8 mouse cellular contexts compared by ENCODE assay signal in the genomic region with DNA sequence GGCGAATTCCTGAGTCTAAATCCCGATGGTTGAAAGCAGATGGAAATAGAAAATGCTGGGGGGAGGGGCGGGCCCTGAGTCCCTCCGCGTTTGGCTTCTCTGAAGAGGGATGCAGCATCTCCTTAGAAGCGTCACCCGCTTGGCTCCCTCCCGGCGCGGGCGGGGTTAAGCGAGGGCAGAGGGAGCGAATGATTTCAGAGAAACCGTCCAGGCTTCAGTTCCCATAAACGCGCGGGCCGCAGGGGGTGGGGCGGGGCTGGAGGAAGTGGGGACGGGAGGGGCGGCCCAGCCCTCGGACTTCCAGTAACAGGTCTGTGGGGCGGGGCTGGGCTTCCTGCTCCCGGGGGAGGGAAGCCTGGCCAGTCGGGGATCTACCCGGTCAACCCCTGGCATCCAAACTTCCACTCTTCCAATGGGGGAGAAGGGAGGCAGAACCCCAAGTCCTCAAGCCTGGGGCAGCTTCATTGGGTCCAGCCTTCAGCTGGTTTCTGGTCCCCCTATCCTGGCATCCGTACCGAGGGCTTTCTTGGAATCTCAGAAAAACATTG. TPM values are rescaled to one million over a fixed set of nuclear protein-coding genes. Genes with fewer than 3 reads are reported as not detected.
A peak's percentile ranks its signal among the peaks of the same experiment; 100 is the strongest.
DNase-seq lines count a peak whose midpoint lies in the region; ATAC-seq and TF ChIP-seq lines count a peak whose summit lies in the region.

No protein-coding gene starts in this region.

- peak overlapping the region; percentile 57 for H3K9ac ChIP-seq in heart, embryonic 15.5 days
- peak overlapping the region; percentile 57 for H3K9ac ChIP-seq in neural tube, embryonic 13.5 days

- DNase-seq in 3T3-L1 (ENCODE audit: low read depth, low spot score): peak; percentile 85
- DNase-seq in WW6 (ENCODE audit: low read depth, low spot score): peak; percentile 75
- DNase-seq in kidney, postnatal 10 days: peak; percentile 95
- DNase-seq in lung, adult 18-20 months: peak; percentile 94 to 96
- DNase-seq in thymus, adult 2 months: peak; percentile 70

- peak; percentile 75 for TF ChIP-seq POLR2A in embryonic fibroblast, embryonic 13.5 days (IDR thresholded peaks at IDR 0.05; ENCODE audit: low read depth, low read length)
- no peak for TF ChIP-seq POLR2A in thymus, adult 2 months (IDR thresholded peaks at IDR 0.05; ENCODE audit: control insufficient read depth, extremely low read depth, insufficient read depth, low read length, poor library complexity)

- peak; percentile 77 for ATAC-seq in heart, embryonic 15.5 days (replicated peaks; ENCODE audit: insufficient number of reproducible peaks, insufficient read depth, low FRiP score, low read depth)
- peak; percentile 62 for ATAC-seq in neural tube, embryonic 13.5 days (ENCODE audit: low read depth)

- TF ChIP-seq CTCF in embryonic fibroblast, embryonic 13.5 days (IDR thresholded peaks at IDR 0.05; ENCODE audit: borderline replicate concordance, insufficient read depth, low read length): no peak
- TF ChIP-seq CTCF in thymus, adult 2 months (IDR thresholded peaks at IDR 0.05; ENCODE audit: borderline replicate concordance, control insufficient read depth, extremely low read depth, insufficient read depth, low read length, poor library complexity): no peak

- H3K4me1 ChIP-seq in embryonic fibroblast, embryonic 13.5 days (ENCODE audit: control insufficient read depth, insufficient read depth, low read length): peaks cover 7% of the 10 kb centered on the region
- peaks cover 20% of the 10 kb centered on the region for H3K4me1 ChIP-seq in heart, embryonic 15.5 days (replicated peaks)
- H3K4me1 ChIP-seq in neural tube, embryonic 13.5 days (replicated peaks): peaks cover 26% of the 10 kb centered on the region
- H3K4me1 ChIP-seq in thymus, adult 2 months (replicated peaks; ENCODE audit: control insufficient read depth, insufficient read depth, low read length): peaks cover 34% of the 10 kb centered on the region

- peak overlapping the region; percentile 41 for H3K4me3 ChIP-seq in embryonic fibroblast, embryonic 13.5 days (ENCODE audit: insufficient read depth, low read length)
- peak overlapping the region; percentile 53 for H3K4me3 ChIP-seq in heart, embryonic 15.5 days
- H3K4me3 ChIP-seq in neural tube, embryonic 13.5 days: peak overlapping the region; percentile 34
- peak overlapping the region; percentile 42 for H3K4me3 ChIP-seq in thymus, adult 2 months (ENCODE audit: control insufficient read depth, insufficient read depth, low read length)

- 0% methylated on average over 27 of the region's 28 CpGs for WGBS in heart, embryonic 15.5 days
- 1% methylated on average over 28 of the region's 28 CpGs for WGBS in neural tube, embryonic 13.5 days
- under 1% methylated on average over 28 of the region's 28 CpGs for WGBS in thymus, adult 2 months

- H3K27me3 ChIP-seq in heart, embryonic 15.5 days: peaks cover 24% of the 10 kb centered on the region
- H3K27me3 ChIP-seq in neural tube, embryonic 13.5 days: peaks cover 82% of the 10 kb centered on the region
- H3K27me3 ChIP-seq in thymus, adult 2 months (ENCODE audit: control insufficient read depth, insufficient read depth, low read length): no peaks in the 10 kb centered on the region

- peak overlapping the region; percentile 97 for H3K27ac ChIP-seq in embryonic fibroblast, embryonic 13.5 days (ENCODE audit: insufficient read depth, low read length)
- H3K27ac ChIP-seq in heart, embryonic 15.5 days: peak overlapping the region; percentile 61; the same call in 1 of the 2 replicates
- no peak overlapping the region for H3K27ac ChIP-seq in neural tube, embryonic 13.5 days (replicated peaks)
- H3K27ac ChIP-seq in thymus, adult 2 months (ENCODE audit: control insufficient read depth, insufficient read depth, low read length): peak overlapping the region; percentile 51; the same call in 1 of the 2 replicates

- peak overlapping the region; percentile 82 for H3K4me2 ChIP-seq in heart, embryonic 15.5 days
- peak overlapping the region; percentile 57 for H3K4me2 ChIP-seq in neural tube, embryonic 13.5 days

- no peaks in the 10 kb centered on the region for H3K36me3 ChIP-seq in heart, embryonic 15.5 days
- H3K36me3 ChIP-seq in neural tube, embryonic 13.5 days: no peaks in the 10 kb centered on the region
- no peaks in the 10 kb centered on the region for H3K36me3 ChIP-seq in thymus, adult 2 months (ENCODE audit: control insufficient read depth, insufficient read depth, low read length)

- H3K9me3 ChIP-seq in heart, embryonic 15.5 days (replicated peaks): no peaks in the 10 kb centered on the region
- no peaks in the 10 kb centered on the region for H3K9me3 ChIP-seq in neural tube, embryonic 13.5 days

RNA-seq across cellular contexts. Expression of gene Bcl3, which starts 6.3 kb away (rescaled TPM):
- polyA plus RNA-seq in embryonic fibroblast, embryonic 13.5 days (2011; ENCODE audit: insufficient read length, low read depth, missing spikeins): 24.1 and 37.9 TPM in 2 replicates
- polyA plus RNA-seq in heart, embryonic 15.5 days (2015; fragmentation: Nextera tagmentation; extraction: Ambion mirVana): 2.0 and 4.7 TPM in 2 replicates
- polyA plus RNA-seq in neural tube, embryonic 13.5 days (2015; fragmentation: Nextera tagmentation; extraction: Ambion mirVana): 0.32 and 1.8 TPM in 2 replicates
- 54.4 and 67.2 TPM in 2 replicates for polyA plus RNA-seq in thymus, adult 2 months (2012; rRNA removed)

RNA-seq across cellular contexts. Expression of gene Cblc, which starts 19.7 kb away (rescaled TPM):
- polyA plus RNA-seq in embryonic fibroblast, embryonic 13.5 days (2011; ENCODE audit: insufficient read length, low read depth, missing spikeins): not detected in 2 replicates
- polyA plus RNA-seq in heart, embryonic 15.5 days (2015; fragmentation: Nextera tagmentation; extraction: Ambion mirVana): 0.47 and 2.5 TPM in 2 replicates
- not detected in 2 replicates for polyA plus RNA-seq in neural tube, embryonic 13.5 days (2015; fragmentation: Nextera tagmentation; extraction: Ambion mirVana)
- polyA plus RNA-seq in thymus, adult 2 months (2012; rRNA removed): 2.4 and 2.8 TPM in 2 replicates

RNA-seq across cellular contexts. Expression of gene Gm19345, which starts 35.5 kb away (rescaled TPM):
- polyA plus RNA-seq in embryonic fibroblast, embryonic 13.5 days (2011; ENCODE audit: insufficient read length, low read depth, missing spikeins): not detected in 2 replicates
- not detected in 2 replicates for polyA plus RNA-seq in heart, embryonic 15.5 days (2015; fragmentation: Nextera tagmentation; extraction: Ambion mirVana)
- 5.2 and 6.6 TPM in 2 replicates for polyA plus RNA-seq in neural tube, embryonic 13.5 days (2015; fragmentation: Nextera tagmentation; extraction: Ambion mirVana)
- 0.36 and 0.57 TPM in 2 replicates for polyA plus RNA-seq in thymus, adult 2 months (2012; rRNA removed)

RNA-seq across cellular contexts. Expression of gene Ceacam16, which starts 44.8 kb away (rescaled TPM):
- polyA plus RNA-seq in embryonic fibroblast, embryonic 13.5 days (2011; ENCODE audit: insufficient read length, low read depth, missing spikeins): not detected in 2 replicates
- polyA plus RNA-seq in heart, embryonic 15.5 days (2015; fragmentation: Nextera tagmentation; extraction: Ambion mirVana): not detected in 2 replicates
- polyA plus RNA-seq in neural tube, embryonic 13.5 days (2015; fragmentation: Nextera tagmentation; extraction: Ambion mirVana): 0.36 and 0.48 TPM in 2 replicates
- polyA plus RNA-seq in thymus, adult 2 months (2012; rRNA removed): 3.3 and 3.9 TPM in 2 replicates

RNA-seq across cellular contexts. Expression of gene Bcam, which starts 45.5 kb away (rescaled TPM):
- polyA plus RNA-seq in embryonic fibroblast, embryonic 13.5 days (2011; ENCODE audit: insufficient read length, low read depth, missing spikeins): 2.1 and 2.5 TPM in 2 replicates
- polyA plus RNA-seq in heart, embryonic 15.5 days (2015; fragmentation: Nextera tagmentation; extraction: Ambion mirVana): 358 and 380 TPM in 2 replicates
- 14.2 and 16.6 TPM in 2 replicates for polyA plus RNA-seq in neural tube, embryonic 13.5 days (2015; fragmentation: Nextera tagmentation; extraction: Ambion mirVana)
- 36.4 and 55.5 TPM in 2 replicates for polyA plus RNA-seq in thymus, adult 2 months (2012; rRNA removed)
